Mouse (Mus musculus): ENCODE results near the gene Slc38a9.

The Slc38a9 gene

DNA sequence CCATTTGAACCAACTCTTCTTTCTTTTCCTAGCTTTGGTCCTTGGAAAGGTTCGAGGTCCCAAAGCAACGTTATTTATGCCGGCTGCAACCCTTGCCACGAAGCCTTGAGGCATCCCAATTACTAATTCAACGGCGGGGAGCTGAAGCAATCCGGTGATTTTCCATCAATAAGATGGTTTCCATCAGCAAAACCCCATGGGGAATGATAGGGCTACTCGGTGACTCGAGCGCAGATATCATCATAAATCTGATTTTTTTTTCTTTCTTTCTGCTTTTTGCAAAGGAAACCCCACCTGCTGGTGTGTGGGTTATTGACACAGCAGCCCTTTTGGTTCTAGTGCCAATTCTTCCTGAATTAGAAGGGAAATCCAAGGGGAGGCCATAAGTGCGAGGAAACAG is 111.7 kb downstream of the Slc38a9 start:
- DNase-seq: no peak

DNA sequence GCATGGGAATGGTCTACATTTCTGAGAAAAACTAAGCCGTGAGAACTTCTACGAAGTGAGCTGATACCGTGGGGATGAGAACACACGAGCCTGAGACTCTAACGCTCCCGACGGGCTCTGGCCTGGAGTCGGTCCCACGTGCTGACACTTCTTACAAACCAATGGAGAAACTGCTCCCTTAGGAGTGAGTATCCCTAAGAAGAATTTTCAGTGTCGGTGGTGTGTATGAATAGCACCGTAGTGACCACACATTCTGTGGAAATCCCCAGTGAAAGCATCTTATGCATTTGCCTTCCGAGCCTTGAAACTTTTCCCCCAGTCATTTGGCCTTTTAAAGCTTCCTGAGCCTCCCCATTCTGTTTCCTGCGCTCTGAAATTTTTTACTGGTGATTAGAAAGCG is 112.3 kb downstream of the Slc38a9 start:
- DNase-seq: no peak

DNA sequence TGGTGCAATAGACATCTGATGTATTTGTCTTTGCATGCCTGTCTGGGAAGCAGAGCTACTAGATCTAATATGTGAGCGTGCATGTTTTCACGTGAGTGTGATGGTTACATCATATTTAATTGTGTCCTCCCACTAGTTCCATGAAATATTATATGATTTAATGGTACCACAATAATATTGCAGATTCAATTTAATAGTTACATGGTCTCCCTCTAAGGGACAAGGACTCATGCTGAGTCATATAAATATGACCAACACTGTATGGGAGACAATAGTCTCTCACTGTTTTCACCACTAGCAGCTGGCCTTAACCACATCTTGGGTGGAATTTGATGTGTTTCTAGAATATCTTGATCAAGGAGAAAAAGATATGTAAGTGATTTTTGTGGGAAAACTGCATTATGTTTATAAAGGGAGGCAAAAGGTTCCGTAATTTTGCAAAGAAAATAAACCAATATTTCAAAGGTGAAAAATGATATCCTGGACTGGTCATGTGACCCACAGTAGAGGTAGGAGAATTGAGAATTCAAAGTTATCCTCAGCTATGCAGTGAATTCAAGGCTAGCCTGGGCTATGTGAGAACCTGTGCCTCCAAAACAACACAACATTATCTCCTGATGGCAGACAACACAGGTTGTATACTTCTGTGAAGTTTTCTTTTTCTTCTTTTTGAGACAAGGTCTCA is 113.6 kb downstream of the Slc38a9 start:
- no peak for DNase-seq

DNA sequence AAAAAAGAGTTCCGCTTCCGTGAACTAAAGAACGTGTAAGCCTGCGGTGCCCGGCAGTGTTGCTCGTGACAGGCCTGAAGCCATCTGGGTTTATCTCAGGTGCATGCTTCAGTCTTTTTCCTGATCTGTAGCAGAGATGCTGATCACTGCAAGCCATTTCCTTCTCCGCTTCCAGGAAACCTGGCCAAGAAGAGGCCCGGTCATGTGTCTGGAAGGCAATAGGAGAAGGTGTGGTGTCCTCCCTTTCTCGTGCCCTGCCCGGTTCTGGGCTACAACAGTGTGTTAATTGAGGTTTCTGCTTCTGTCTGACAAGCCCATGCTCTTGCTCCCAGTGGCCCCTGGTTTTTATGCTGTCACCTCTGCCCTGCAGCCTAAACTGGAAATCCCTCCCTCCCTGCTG is 115.3 kb downstream of the Slc38a9 start:
- no peak for DNase-seq

- no peak for DNase-seq
Observed at GRCm38 (mm10) chr13:112778407-112778806, 117.9 kb downstream of the Slc38a9 start.

DNA sequence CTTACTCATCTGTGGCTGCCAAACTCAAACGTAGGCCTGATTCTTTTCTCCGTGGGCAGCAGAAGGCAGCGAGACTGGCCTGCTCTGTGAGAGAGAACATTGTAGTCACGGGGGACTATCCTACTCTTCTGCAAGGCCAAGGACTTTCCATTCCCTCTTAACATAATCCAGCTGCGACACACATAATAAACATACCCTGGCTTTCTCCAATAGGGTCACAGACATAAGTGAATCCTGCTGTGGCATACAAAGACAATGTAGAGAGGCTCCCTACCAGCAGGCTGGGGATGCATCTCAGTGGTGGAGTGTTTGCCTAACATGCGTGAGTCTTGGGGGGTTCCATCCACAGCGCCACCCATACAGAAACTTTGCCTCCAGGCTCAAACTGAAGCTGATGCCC is 124.8 kb downstream of the Slc38a9 start:
- DNase-seq: no peak

DNA sequence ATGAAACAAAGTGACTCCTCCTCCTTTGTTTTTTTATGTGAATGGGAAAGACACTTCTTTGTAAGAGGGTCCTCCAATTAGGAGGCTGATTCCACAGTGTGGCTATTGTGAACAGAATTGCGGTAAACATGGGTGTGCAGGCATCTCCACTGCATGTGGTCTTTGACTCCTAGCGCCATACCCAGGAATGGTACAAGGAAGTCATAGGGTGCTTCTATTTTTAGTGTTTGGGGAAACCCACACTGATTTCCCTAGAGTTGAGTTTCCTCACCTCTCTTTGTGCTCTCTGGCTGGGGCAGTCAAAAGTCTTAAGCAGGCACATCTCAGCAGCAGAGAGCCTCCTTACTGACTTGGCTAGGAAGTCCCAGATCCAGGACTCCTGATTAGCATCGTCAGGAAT is 125.6 kb downstream of the Slc38a9 start:
- peak; percentile 21 for DNase-seq

- no peak for DNase-seq
Observed at GRCm38 (mm10) chr13:112786942-112787533, 126.5 kb downstream of the Slc38a9 start.

Measured in layer of hippocampus, adult 9-11 months (tissue).